Mouse (Mus musculus) testis, postnatal 14 days (tissue): ENCODE data around the gene Igsf9.

Experiments used
- DNase-seq: peaks from one replicate; pipeline ENCODE4 v3.0.0; 2021; ENCODE audit warnings: low spot score

Igsf9 gene

DNA sequence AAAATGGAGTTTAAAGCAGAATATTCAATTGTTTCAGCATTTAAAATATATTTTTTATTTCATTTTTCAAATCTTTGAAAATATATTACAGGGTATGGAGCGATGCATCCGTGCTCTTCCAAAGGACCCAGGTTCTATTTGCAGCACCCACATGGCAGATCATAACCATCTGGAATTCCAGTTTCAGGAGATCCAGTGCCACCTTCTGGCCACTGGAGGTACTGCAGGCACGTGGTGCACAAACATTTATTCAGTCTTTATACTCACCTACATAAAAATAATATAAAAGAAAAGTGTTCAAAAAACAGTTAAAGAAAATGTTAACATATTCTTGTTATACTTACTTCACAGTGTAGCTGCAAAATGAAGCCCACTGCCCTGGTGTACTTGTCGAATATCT is 36.4 kb downstream of the Igsf9 start:
- no peak for DNase-seq

DNA sequence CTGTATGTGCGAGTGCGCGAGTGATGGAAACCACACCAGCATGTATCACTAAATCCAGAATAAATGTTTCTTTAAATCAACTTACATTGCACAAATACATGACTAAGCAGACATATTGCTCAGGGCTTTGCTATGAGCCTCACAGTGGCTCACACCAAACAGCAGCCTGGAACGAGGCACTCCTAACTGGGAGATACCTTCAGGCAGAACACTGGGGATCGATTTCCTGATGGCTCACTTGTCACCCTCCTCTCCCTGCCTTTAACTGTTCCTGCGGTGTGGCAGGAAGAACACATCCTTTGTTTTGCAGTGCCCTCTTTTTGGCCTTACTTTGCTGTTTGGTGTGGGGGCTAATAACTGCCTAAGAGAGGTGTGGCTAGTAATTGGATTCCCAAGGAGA is 38.1 kb downstream of the Igsf9 start:
- no peak for DNase-seq

DNA sequence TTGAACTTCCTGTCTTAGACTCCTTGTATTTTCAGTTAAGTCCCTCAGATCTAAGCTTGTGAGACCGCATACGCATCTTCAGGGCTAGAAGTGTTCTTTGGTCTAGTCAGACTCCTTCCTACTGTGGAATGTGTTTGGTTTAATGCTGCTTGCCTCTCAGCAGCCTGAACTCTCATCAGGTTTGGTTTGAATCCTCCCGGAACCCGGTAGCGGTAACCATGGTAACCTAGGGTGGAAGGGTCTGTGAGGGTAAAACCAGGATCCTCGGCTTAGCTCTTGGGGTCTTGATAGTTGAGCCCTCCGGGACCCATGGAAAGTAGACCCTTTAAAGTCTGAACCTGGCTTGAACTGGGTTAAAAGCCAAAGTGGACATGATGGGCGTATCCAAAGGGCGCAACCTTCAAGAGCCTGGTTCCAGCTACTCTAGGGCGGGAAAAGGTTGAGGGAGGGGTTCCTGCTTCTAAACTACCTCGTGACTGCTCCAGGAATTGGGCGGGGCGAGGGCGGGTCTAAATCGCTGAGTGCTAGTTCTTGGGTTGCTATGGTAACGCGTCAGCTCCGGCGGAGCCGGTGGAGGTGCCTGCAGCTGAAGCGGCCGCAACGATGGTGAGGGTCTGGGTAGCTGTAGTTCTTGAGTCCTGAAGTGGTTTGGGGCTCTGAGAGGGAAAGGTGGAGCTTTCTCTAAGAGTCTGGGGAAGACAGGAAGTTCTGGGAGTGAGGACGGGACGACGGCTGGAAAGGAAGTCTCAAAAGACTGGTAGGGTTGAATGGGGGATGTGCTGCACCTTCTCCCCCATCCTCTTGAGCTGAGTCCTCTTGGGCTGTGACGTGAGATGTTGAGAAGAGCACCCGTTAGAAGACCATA is 39.2 kb downstream of the Igsf9 start, which contains the start of gene Cfap45:
Gene Cfap45 (plus strand): TSS at position 226 of the 865 bp plus-strand sequence.
- DNase-seq = peak; percentile 82

DNA sequence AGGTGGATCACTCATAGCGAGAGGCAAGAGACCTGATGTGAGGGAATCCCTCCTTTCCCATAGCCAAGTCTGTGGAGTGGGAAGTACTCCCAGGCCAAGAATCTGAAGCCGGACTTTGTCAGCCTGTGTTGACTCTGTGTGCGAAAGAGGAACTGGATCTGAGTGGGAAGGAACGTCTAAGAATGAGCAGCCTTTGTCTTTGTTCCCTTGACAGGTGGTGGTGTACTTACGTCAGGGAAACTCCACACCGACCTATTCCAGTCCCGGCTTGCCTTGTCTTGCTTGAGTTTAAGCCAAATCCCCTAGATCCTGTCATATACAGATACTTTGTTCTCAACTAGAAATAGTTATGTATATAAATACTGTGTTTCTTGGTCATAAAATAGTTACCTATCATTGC is 40.9 kb downstream of the Igsf9 start:
- no peak for DNase-seq

GRCm38 (mm10) chr1:172523699-172524101 is 42.1 kb downstream of the Igsf9 start:
- no peak for DNase-seq

DNA sequence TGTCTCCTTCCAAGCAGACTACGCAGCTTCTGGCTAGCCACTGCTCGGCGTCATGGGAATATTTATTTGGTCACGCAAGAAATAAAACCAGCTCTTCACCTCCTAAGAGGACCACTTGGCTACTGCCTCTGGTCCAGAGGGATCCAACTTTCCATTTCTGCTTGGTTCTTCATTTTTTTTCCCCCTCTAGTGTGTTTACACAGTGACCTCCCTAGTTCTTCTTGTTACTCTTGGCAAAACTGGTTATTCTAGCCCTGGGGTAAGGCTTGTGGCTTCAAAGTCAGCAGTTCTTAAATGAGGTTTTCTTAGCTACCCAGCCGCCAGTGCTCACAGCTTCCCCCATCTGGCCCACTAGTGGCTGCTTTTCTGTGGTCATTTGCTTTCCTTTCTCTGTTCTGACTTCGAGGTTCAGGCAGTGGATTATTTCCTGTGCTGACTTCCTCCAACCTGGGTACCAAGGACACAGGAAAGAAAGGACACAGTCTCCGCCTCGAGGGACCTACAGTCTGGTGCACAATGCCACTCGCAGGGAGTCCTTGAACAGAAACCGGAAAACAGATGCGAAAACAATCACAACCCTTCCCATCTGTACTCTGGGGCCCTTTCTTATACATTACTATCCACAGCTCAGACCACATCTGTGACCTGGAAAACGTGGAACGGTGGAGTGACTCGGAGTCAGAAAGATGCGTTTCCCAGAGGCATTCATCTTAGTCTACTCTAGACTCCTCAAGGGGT is 43.6 kb downstream of the Igsf9 start:
- DNase-seq = no peak

GRCm38 (mm10) chr1:172525971-172526370 is 44.4 kb downstream of the Igsf9 start:
- no peak for DNase-seq

DNA sequence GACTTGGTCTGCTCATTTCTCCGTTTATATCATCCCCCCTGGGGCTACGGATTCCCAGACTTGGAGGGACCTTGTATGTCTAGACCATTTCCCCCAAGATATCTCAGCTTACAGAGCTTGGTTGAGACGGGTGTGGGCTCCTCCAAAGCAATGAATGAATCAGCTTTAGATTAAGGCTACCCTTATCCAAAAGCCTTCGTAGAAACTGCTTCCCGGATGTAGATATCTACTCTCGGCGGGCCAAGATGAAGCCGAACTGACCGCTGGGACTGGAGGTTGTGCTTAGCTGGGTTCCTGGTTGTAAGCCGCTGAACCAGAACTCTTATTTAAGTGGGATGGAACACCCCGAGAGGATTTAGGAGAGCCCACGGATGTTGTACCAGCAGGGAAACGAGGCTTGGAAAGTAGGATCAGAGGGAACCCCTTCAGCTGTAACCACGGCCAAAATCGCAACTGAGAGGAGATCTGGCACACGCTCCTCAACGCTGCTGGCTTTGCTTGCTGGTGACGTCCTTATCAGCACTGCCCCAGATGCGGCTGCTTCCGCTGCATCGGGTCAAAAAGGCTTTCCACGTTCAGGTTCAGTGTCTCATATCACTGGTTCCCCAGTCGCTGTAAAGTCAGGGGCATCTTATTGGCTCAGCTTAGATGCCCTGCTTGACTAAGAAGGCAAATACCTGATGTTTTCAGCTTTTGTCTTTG is 44.9 kb downstream of the Igsf9 start:
- no peak for DNase-seq

DNA sequence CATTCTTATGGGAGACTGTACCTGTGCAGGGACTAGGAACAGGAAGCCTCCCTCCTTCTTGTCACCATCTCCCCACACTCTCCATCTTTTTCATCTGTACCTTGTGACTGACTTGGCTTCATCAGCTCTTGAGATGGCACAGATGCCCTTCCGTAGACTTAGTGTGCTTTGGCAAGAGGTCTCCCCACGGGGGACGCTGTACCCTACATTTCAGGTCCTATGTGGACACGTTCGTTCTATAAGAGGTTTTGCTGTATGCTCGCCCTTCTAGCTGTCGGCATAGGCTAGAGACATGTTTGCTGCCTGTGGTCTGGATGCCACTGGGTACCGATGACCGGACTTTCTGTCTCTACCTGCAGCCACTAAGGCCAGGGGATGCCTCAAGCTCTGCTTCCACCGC is 45.8 kb downstream of the Igsf9 start:
- no peak for DNase-seq

DNA sequence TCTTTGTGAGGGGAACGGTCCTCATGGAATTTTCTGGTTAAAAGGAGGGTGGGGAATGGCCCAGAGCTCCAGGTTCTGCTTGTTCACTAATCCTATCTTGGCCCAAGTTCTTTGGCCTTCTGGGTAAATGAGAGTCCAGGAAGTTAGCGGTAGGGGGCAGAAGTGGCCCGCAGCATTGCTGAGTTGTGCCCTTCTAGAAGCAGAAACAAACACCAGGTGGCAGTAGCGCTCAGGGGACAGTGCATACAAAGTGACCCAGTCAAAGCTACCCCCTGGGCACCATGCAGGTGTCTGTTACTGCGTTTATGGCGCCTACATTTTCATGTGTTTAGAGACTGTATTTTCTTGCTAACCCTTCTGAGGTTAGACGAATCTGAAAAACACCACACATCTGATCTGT is 47.1 kb downstream of the Igsf9 start:
- DNase-seq = peak; percentile 67

DNA sequence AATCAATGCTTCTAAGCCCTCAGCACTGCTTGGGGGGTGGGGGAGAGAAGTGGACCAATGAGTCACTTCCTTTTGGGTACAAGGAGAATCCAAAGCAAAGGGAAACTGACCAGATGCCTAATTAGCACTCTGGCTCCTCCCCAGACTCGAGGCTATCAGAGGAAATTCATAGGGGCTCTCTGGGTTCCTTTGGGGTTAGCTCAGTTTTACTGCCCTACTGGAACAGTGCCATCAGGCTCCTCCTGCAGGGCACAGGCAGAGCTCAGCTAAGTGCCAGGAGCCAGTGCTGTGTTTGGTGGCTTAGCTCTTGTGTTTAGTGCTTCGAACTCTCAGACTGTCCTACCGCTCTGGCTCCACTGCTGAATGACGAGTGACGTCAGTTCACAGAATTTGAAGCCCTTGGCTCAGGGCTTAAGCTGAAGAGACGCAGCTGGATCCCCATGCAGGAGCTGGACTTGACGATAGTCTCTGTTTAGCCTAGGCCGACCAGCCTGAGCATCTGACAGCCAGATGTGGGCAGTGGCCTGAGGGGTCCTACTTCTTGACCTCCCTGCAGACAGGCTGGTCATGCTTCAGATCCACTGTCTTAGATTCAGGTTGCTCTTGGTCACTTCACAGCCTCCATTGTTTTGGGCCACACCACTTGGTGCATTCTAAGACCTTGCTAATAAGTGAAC is 49.1 kb downstream of the Igsf9 start:
- no peak for DNase-seq

DNA sequence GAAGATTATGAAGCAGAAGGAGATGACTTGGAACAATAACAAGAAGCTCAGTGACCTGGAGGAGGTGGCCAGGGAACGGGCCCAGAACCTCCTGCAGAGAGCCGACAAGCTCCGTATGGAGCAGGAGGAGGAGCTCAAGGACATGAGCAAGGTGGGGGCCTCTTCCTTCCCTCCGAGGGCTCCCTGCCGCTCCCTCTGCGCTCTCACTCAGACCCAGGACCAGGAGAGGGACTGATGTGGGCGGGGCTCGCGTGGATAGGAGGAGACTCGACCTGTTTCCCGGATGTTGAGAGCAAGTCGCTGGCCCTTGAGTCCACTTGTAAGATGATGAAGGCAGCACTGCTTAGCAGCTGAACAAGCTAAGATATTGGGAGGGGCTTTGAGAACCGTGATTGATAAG is 51.0 kb downstream of the Igsf9 start:
- DNase-seq = peak; percentile 35

- DNase-seq = no peak
These were observed 53.5 kb downstream of the Igsf9 start for GRCm38 (mm10) chr1:172535116-172535515.

DNA sequence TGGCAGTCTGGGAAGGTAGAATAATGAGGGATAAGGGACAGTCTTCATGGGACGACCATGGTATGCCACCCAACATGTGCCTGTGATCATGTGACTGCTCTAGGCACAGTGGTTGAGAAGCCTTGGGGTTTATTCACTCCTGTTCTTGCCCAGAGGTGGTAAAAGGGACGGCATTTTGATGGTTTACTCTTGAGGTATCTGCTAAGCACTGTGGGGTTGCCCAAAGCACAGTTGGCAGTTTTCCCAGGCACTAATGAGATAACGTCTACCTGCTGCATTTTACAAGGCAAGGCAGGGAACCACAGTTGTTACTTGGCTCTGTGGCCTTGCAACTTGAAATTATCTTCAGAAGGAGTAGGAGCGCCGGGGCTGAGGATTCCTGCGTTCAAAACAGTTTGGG is 58.2 kb downstream of the Igsf9 start:
- DNase-seq = no peak

DNA sequence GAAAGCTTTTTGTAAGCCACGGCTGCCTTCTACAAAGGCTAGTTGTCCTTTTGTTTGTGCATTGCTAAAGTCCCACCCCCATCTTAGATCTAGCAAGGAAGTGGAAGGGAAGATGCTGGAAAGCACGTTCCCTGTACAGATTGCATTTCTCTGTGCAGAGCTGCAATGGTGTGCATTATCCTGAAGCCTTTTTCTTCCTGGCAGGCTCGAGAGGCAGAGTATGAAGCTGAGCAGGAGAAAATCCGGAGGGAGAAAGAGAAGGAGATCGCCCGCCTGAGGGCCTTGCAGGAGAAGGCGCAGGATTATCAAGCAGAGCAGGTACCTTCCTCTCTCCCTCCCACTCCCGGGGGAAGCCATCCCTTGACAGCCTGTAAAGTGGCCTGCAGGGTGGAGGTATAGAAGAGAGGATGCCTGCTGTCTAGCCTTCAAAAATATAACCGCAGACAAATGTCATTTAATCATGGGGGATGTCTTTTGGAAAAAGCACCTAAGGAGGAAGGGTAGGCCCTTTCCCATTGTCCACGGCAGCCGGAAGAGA is 58.8 kb downstream of the Igsf9 start:
- no peak for DNase-seq

DNA sequence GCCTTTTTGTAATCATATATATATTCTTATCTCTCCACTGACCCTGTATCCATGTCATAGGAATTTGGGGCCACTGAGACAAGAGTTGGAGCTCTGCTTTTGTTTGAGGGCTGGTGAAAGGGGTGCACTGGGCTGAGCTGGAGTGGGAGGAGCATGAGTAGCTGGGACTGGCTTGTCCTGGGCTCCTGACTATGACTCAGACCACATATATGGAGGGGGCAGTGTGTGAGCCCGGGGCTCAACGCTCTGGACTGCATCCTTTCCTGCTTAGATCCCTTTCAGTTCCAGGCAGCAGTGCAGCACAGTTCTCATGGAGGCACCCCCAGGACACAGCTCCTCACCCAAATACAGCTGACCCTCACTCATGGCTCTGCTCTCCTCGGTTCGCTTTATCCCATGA is 64.5 kb downstream of the Igsf9 start:
- DNase-seq = no peak
